Comparison of ENCODE assay signal across 8 mouse cellular contexts in the genomic region with DNA sequence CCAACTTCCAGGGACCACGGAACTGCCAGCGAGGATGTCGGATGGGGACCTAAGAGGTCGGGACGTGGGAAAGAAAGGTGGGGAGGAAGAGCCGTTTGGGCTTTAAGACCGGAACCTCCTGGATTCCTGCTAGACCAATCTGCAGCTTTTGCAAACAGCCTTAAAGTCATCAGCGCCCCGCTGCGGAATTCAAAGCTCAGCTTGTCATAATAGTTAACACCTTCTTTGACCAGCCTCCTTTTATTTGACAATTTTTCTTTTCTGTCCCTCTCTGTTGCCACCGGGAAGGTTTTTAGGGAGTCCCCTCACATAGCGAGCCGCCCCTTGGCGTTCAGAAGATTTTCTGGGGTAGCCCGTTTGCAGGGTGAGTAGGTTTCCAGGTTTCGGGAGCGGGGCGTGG. TPM values are rescaled to one million over a fixed set of nuclear protein-coding genes. Genes with fewer than 3 reads are reported as not detected.
DNase-seq lines count a peak whose midpoint lies in the region; ATAC-seq lines count a peak whose summit lies in the region.

A gene (plus strand): TSS at position 192 of the 400 bp plus-strand sequence.

- H3K36me3 ChIP-seq in heart, embryonic 10.5 days, result peaks cover 9% of the 10 kb centered on the region
- peaks cover 13% of the 10 kb centered on the region for H3K36me3 ChIP-seq in heart, embryonic 12.5 days
- H3K36me3 ChIP-seq in limb, embryonic 10.5 days, result peaks cover 13% of the 10 kb centered on the region
- H3K36me3 ChIP-seq in neural tube, embryonic 11.5 days (ENCODE audit: control insufficient read depth, insufficient read depth, low read length), result no peaks in the 10 kb centered on the region

- peak within 1 kb of the TSS; percentile 67 for H3K27ac ChIP-seq in heart, embryonic 10.5 days
- H3K27ac ChIP-seq in heart, embryonic 12.5 days (ENCODE audit: poor library complexity, severe bottlenecking), result no peak within 1 kb of the TSS
- H3K27ac ChIP-seq in limb, embryonic 10.5 days, result peak within 1 kb of the TSS; percentile 71
- no peak within 1 kb of the TSS for H3K27ac ChIP-seq in neural tube, embryonic 11.5 days (ENCODE audit: low read depth, low read length)

- H3K9ac ChIP-seq in heart, embryonic 12.5 days, result peak within 1 kb of the TSS; percentile 71
- peak within 1 kb of the TSS; percentile 48 for H3K9ac ChIP-seq in neural tube, embryonic 11.5 days (ENCODE audit: low read length)

- H3K27me3 ChIP-seq in heart, embryonic 10.5 days (ENCODE audit: insufficient read depth, poor library complexity, severe bottlenecking), result peaks cover 83% of the 10 kb centered on the region
- peaks cover 46% of the 10 kb centered on the region for H3K27me3 ChIP-seq in heart, embryonic 12.5 days (replicated peaks)
- H3K27me3 ChIP-seq in limb, embryonic 10.5 days (ENCODE audit: low read depth, poor library complexity, severe bottlenecking), result peaks cover 78% of the 10 kb centered on the region
- peaks cover 37% of the 10 kb centered on the region for H3K27me3 ChIP-seq in neural tube, embryonic 11.5 days (ENCODE audit: control insufficient read depth, insufficient read depth, low read length)

- ATAC-seq in heart, embryonic 12.5 days (ENCODE audit: insufficient number of reproducible peaks, low FRiP score), result no peak
- no peak for ATAC-seq in neural tube, embryonic 11.5 days (ENCODE audit: insufficient read depth, low FRiP score, low TSS enrichment)

- H3K4me2 ChIP-seq in heart, embryonic 12.5 days, result peak within 1 kb of the TSS; percentile 98
- H3K4me2 ChIP-seq in neural tube, embryonic 11.5 days (ENCODE audit: low read depth), result peak within 1 kb of the TSS; percentile 85

- peaks cover 34% of the 10 kb centered on the region for H3K4me1 ChIP-seq in heart, embryonic 10.5 days
- H3K4me1 ChIP-seq in heart, embryonic 12.5 days (replicated peaks), result peaks cover 27% of the 10 kb centered on the region
- peaks cover 40% of the 10 kb centered on the region for H3K4me1 ChIP-seq in limb, embryonic 10.5 days
- H3K4me1 ChIP-seq in neural tube, embryonic 11.5 days (ENCODE audit: control insufficient read depth, insufficient read depth, low read length), result peaks cover 11% of the 10 kb centered on the region

- H3K4me3 ChIP-seq in heart, embryonic 10.5 days, result peak within 1 kb of the TSS; percentile 73
- H3K4me3 ChIP-seq in heart, embryonic 12.5 days, result peak within 1 kb of the TSS; percentile 60
- H3K4me3 ChIP-seq in limb, embryonic 10.5 days, result peak within 1 kb of the TSS; percentile 63
- H3K4me3 ChIP-seq in neural tube, embryonic 11.5 days (ENCODE audit: low read depth, low read length), result peak within 1 kb of the TSS; percentile 43

- no peaks in the 10 kb centered on the region for H3K9me3 ChIP-seq in heart, embryonic 10.5 days
- no peaks in the 10 kb centered on the region for H3K9me3 ChIP-seq in heart, embryonic 12.5 days (replicated peaks)
- no peaks in the 10 kb centered on the region for H3K9me3 ChIP-seq in limb, embryonic 10.5 days (replicated peaks)
- no peaks in the 10 kb centered on the region for H3K9me3 ChIP-seq in neural tube, embryonic 11.5 days (ENCODE audit: control insufficient read depth, low read length)

- WGBS in heart, embryonic 10.5 days, result 2% methylated on average over 18 of the region's 18 CpGs
- WGBS in heart, embryonic 12.5 days, result under 1% methylated on average over 18 of the region's 18 CpGs
- WGBS in limb, embryonic 10.5 days, result under 1% methylated on average over 18 of the region's 18 CpGs
- WGBS in neural tube, embryonic 11.5 days, result under 1% methylated on average over 18 of the region's 18 CpGs

- no peak for DNase-seq in heart, embryonic 10.5 days (ENCODE audit: low spot score)
- DNase-seq in heart, adult 11 months, result no peak
- DNase-seq in R1 (ENCODE audit: low read depth, low spot score), result peak; percentile 68
- no peak for DNase-seq in limb, embryonic 10.5 days (ENCODE audit: low spot score)
- DNase-seq in neural tube, embryonic 11.5 days (ENCODE audit: low spot score), result peak; percentile 47
- DNase-seq in thymus, postnatal 36 days, result no peak
- DNase-seq in c-Kit-positive CD71-positive TER-119-positive erythroid progenitor cells, embryonic 14.5 days (ENCODE audit: low spot score), result no peak

RNA-seq across cellular contexts. Expression of the gene that starts here (rescaled TPM):
- 0.25 TPM in 1 of 2 replicates, not detected in the other for polyA plus RNA-seq in heart, embryonic 10.5 days (2016; fragmentation: Nextera tagmentation; extraction: Ambion mirVana)
- 0.11 and 0.14 TPM in 2 replicates for polyA plus RNA-seq in heart, embryonic 12.5 days (2016; fragmentation: Nextera tagmentation; extraction: Ambion mirVana)
- polyA plus RNA-seq in limb, embryonic 10.5 days (2016; fragmentation: Nextera tagmentation; extraction: Ambion mirVana), result 0.06 and 0.13 TPM in 2 replicates
- polyA plus RNA-seq in neural tube, embryonic 11.5 days (2014; fragmentation: Nextera tagmentation; extraction: Ambion mirVana), result 0.09 and 0.28 TPM in 2 replicates

Comparison
In these comparisons a context has a peak if more than half of its experiments do, and no peak if none do; other contexts are left out.
1. H3K27ac ChIP-seq: peak in heart, embryonic 10.5 days (single experiment) and limb, embryonic 10.5 days (single experiment); none in heart, embryonic 12.5 days (single experiment) and neural tube, embryonic 11.5 days (single experiment).
2. Peak in DNase-seq, H3K4me3 ChIP-seq, H3K9ac ChIP-seq and H3K4me2 ChIP-seq in neural tube, embryonic 11.5 days; RNA of the gene not detected or under 1 TPM.
3. Peak in every context shown above with its lines, with median percentiles within 50 percentile points of each other: H3K4me3 ChIP-seq.